In the genomic region with DNA sequence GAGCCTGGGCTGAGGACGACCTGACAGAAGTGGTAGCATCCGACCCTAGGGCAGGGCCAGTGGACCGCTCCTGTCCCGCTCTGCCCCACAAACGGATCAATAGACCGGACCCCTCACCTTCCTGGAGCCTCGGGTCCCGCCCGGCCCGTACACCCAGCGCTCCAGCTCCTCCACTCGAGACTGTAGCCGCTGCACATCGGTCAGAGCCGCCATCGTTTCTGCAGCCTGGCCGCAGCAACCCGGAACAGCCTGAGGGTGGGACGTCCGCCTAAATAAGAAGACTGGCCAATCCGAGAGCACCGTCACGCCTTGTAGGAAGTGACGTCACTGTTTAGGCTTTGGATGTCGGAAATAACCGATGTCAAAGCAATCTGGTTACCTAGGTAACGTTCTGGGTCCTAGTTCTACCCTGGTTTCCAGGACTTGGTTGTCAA, we compare ENCODE assay signal across 8 mouse cellular contexts. TPM values are rescaled to one million over a fixed set of nuclear protein-coding genes. Genes with fewer than 3 reads are reported as not detected.
A peak's percentile ranks its signal among the peaks of the same experiment; 100 is the strongest.
DNase-seq lines count a peak whose midpoint lies in the region; ATAC-seq and TF ChIP-seq lines count a peak whose summit lies in the region.

Gene Dctn3, minus strand, starts transcription at position 253 of the 434 bp plus-strand sequence.

- peak within 1 kb of the TSS; percentile 78 for H3K4me2 ChIP-seq in embryonic facial prominence, embryonic 13.5 days
- peak within 1 kb of the TSS; percentile 74 for H3K4me2 ChIP-seq in limb, embryonic 12.5 days
- peak within 1 kb of the TSS; percentile 66 for H3K4me2 ChIP-seq in midbrain, embryonic 15.5 days

- H3K27me3 ChIP-seq in embryonic facial prominence, embryonic 13.5 days = peaks cover 44% of the 10 kb centered on the region
- no peaks in the 10 kb centered on the region; the same call in 1 of the 2 replicates for H3K27me3 ChIP-seq in kidney, adult 2 months (replicated peaks; ENCODE audit: control insufficient read depth, insufficient read depth, low read length)
- H3K27me3 ChIP-seq in limb, embryonic 12.5 days = peaks cover 45% of the 10 kb centered on the region
- peaks cover 40% of the 10 kb centered on the region for H3K27me3 ChIP-seq in midbrain, embryonic 15.5 days (replicated peaks)
- peaks cover 15% of the 10 kb centered on the region for H3K27me3 ChIP-seq in spleen, adult 2 months (ENCODE audit: control insufficient read depth, insufficient read depth, low read length)

- no peak for TF ChIP-seq CTCF in kidney, adult 2 months (conservative IDR thresholded peaks at IDR 0.05; ENCODE audit: insufficient read depth, insufficient read length, low read depth, low read length)
- no peak for TF ChIP-seq CTCF in spleen, adult 2 months (IDR thresholded peaks at IDR 0.05; ENCODE audit: extremely low read depth, insufficient read depth, insufficient read length, insufficient replicate concordance)

- peak within 1 kb of the TSS; percentile 89 for H3K9ac ChIP-seq in embryonic facial prominence, embryonic 13.5 days
- peak within 1 kb of the TSS; percentile 77 for H3K9ac ChIP-seq in limb, embryonic 12.5 days (replicated peaks)
- H3K9ac ChIP-seq in midbrain, embryonic 15.5 days = peak within 1 kb of the TSS; percentile 92

- TF ChIP-seq POLR2A in kidney, adult 2 months (IDR thresholded peaks at IDR 0.05; ENCODE audit: low read depth, low read length) = peak; percentile 48
- TF ChIP-seq POLR2A in spleen, adult 2 months (IDR thresholded peaks at IDR 0.05; ENCODE audit: low read depth, low read length) = peak; percentile 78

- peak within 1 kb of the TSS; percentile 82 for H3K4me3 ChIP-seq in embryonic facial prominence, embryonic 13.5 days
- peak within 1 kb of the TSS; percentile 97 for H3K4me3 ChIP-seq in kidney, adult 2 months (ENCODE audit: insufficient read depth, low read depth, low read length)
- H3K4me3 ChIP-seq in limb, embryonic 12.5 days (replicated peaks) = peak within 1 kb of the TSS; percentile 72
- H3K4me3 ChIP-seq in midbrain, embryonic 15.5 days = peak within 1 kb of the TSS; percentile 86
- peak within 1 kb of the TSS; percentile 93 for H3K4me3 ChIP-seq in spleen, adult 2 months (ENCODE audit: extremely low read depth, insufficient read depth, insufficient read length)

- WGBS in embryonic facial prominence, embryonic 13.5 days = under 1% methylated on average over 27 of the region's 27 CpGs
- WGBS in kidney, adult 2 months = under 1% methylated on average over 27 of the region's 27 CpGs
- WGBS in limb, embryonic 12.5 days = under 1% methylated on average over 27 of the region's 27 CpGs
- under 1% methylated on average over 27 of the region's 27 CpGs for WGBS in midbrain, embryonic 15.5 days
- WGBS in spleen, adult 2 months = under 1% methylated on average over 27 of the region's 27 CpGs

- peaks cover 19% of the 10 kb centered on the region for H3K36me3 ChIP-seq in embryonic facial prominence, embryonic 13.5 days
- no peaks in the 10 kb centered on the region for H3K36me3 ChIP-seq in kidney, adult 2 months (ENCODE audit: control insufficient read depth, insufficient read depth, low read length)
- H3K36me3 ChIP-seq in limb, embryonic 12.5 days = peaks cover 25% of the 10 kb centered on the region
- peaks cover 13% of the 10 kb centered on the region; the same call in 1 of the 2 replicates for H3K36me3 ChIP-seq in midbrain, embryonic 15.5 days (replicated peaks)
- peaks cover 12% of the 10 kb centered on the region for H3K36me3 ChIP-seq in spleen, adult 2 months (ENCODE audit: control insufficient read depth, insufficient read depth, low read length)

- H3K27ac ChIP-seq in embryonic facial prominence, embryonic 13.5 days = no peak within 1 kb of the TSS
- H3K27ac ChIP-seq in kidney, adult 2 months (ENCODE audit: insufficient read depth, low read depth, low read length) = no peak within 1 kb of the TSS
- H3K27ac ChIP-seq in limb, embryonic 12.5 days = no peak within 1 kb of the TSS
- peak within 1 kb of the TSS; percentile 65 for H3K27ac ChIP-seq in midbrain, embryonic 15.5 days
- no peak within 1 kb of the TSS for H3K27ac ChIP-seq in spleen, adult 2 months (ENCODE audit: insufficient read depth, low read length)

- H3K4me1 ChIP-seq in embryonic facial prominence, embryonic 13.5 days = peaks cover 27% of the 10 kb centered on the region
- peaks cover 3% of the 10 kb centered on the region; the same call in 1 of the 2 replicates for H3K4me1 ChIP-seq in kidney, adult 2 months (ENCODE audit: control insufficient read depth, insufficient read depth, low read length)
- peaks cover 15% of the 10 kb centered on the region for H3K4me1 ChIP-seq in limb, embryonic 12.5 days (replicated peaks)
- peaks cover 23% of the 10 kb centered on the region for H3K4me1 ChIP-seq in midbrain, embryonic 15.5 days
- peaks cover 7% of the 10 kb centered on the region; the same call in 1 of the 2 replicates for H3K4me1 ChIP-seq in spleen, adult 2 months (ENCODE audit: control insufficient read depth, insufficient read depth, insufficient read length)

- DNase-seq in 3134 (ENCODE audit: extremely low read depth, insufficient read length, low spot score) = peak; percentile 84
- peak; percentile 81 for DNase-seq in adrenal gland, postnatal 25 days
- peak; percentile 92 to 95 for DNase-seq in heart, adult 18-20 months
- DNase-seq in kidney, adult 2 months = peak; percentile 97
- DNase-seq in spleen, adult 2 months (ENCODE audit: low read depth in 1 of 2, low spot score in 2 of 2) = peak; percentile 79 to 93

- ATAC-seq in embryonic facial prominence, embryonic 13.5 days (ENCODE audit: insufficient number of reproducible peaks, insufficient read depth, low FRiP score, low TSS enrichment, low read depth) = peak; percentile 82
- ATAC-seq in limb, embryonic 12.5 days (ENCODE audit: insufficient number of reproducible peaks, insufficient read depth, low FRiP score, low TSS enrichment, low read depth) = peak; percentile 90
- peak; percentile 96 for ATAC-seq in midbrain, embryonic 15.5 days (replicated peaks)

- no peaks in the 10 kb centered on the region for H3K9me3 ChIP-seq in embryonic facial prominence, embryonic 13.5 days
- H3K9me3 ChIP-seq in limb, embryonic 12.5 days = no peaks in the 10 kb centered on the region
- H3K9me3 ChIP-seq in midbrain, embryonic 15.5 days = no peaks in the 10 kb centered on the region

RNA-seq across cellular contexts. Expression of gene Dctn3, which starts in this region (rescaled TPM):
- total RNA-seq in adrenal gland, postnatal 25 days (2021) = 108 and 120 TPM in 2 replicates
- 123 and 128 TPM in 2 replicates for polyA plus RNA-seq in embryonic facial prominence, embryonic 13.5 days (2015; fragmentation: Nextera tagmentation; extraction: Ambion mirVana)
- total RNA-seq in heart, adult 18-20 months (2021) = 10 to 100 TPM; 70.4 to 79.1 TPM
- 76.0 and 92.6 TPM in 2 replicates for polyA plus RNA-seq in kidney, adult 2 months (2012; rRNA removed)
- polyA plus RNA-seq in limb, embryonic 12.5 days (2016; fragmentation: Nextera tagmentation; extraction: Ambion mirVana) = 103 and 104 TPM in 2 replicates
- 295 and 308 TPM in 2 replicates for polyA plus RNA-seq in midbrain, embryonic 15.5 days (2015; fragmentation: Nextera tagmentation; extraction: Ambion mirVana)
- polyA plus RNA-seq in spleen, adult 2 months (2012; rRNA removed) = 25.4 and 25.5 TPM in 2 replicates
